ENCODE assay signal across 21 mouse cellular contexts in genomic region chr14:87749762-87750161, GRCm38 (mm10).
DNase-seq lines count a peak whose midpoint lies in the region; ATAC-seq and TF ChIP-seq lines count a peak whose summit lies in the region.
"Had no signal": no experiment of that assay in that cellular context is flagged by ENCODE, and none has a peak within 500 bp of the region (broad histone marks: within the 10 kb centered on the region; RNA-seq: fewer than 3 reads in every experiment).

No protein-coding gene starts in this region.

- peak in 1 of 2 experiments; percentile 47; a peak in 1 of 4 replicates for TF ChIP-seq EP300 in MEL (IDR thresholded peaks at IDR 0.05; ENCODE audit: low read depth in 1 of 2, low read length in 2 of 2)

- DNase-seq in layer of hippocampus, adult 2 months (ENCODE audit: low spot score in 2 of 2): no peak
- DNase-seq in layer of hippocampus, adult 9-11 months: no peak
- peak; percentile 38 for DNase-seq in MEL (ENCODE audit: low read depth, low spot score)
- DNase-seq in urinary bladder, postnatal 36 days (ENCODE audit: low spot score in 2 of 2): no peak
- DNase-seq: cerebellum, adult 18-20 months; cerebellum, postnatal 14 days; gastrocnemius, postnatal 25 days; heart, adult 18-20 months; kidney, adult 8-10 months; kidney, postnatal 14 days had no signal

- H3K36me3 ChIP-seq in forebrain, embryonic 15.5 days: no peaks in the 10 kb centered on the region
- H3K36me3 ChIP-seq in forebrain, embryonic 12.5 days (replicated peaks): no peaks in the 10 kb centered on the region
- peaks cover 0 to 3% of the 10 kb centered on the region in 2 experiments; a peak in 2 of 4 replicates for H3K36me3 ChIP-seq in MEL (ENCODE audit: control insufficient read depth in 1 of 2, insufficient read depth in 2 of 2, low read length in 2 of 2)
- no peaks in the 10 kb centered on the region for H3K36me3 ChIP-seq in forebrain, embryonic 16.5 days (ENCODE audit: control insufficient read depth, insufficient read depth)
- H3K36me3 ChIP-seq: embryonic facial prominence, embryonic 12.5 days; heart, embryonic 13.5 days; hindbrain, embryonic 12.5 days had no signal

- H3K9ac ChIP-seq in forebrain, embryonic 15.5 days (replicated peaks): no peak overlapping the region
- no peak overlapping the region for H3K9ac ChIP-seq in forebrain, embryonic 12.5 days
- no peak overlapping the region for H3K9ac ChIP-seq in MEL (ENCODE audit: control insufficient read depth, low read depth, low read length, poor library complexity, severe bottlenecking)
- no peak overlapping the region for H3K9ac ChIP-seq in forebrain, embryonic 16.5 days (replicated peaks; ENCODE audit: low read depth, low read length)
- H3K9ac ChIP-seq: embryonic facial prominence, embryonic 12.5 days; heart, embryonic 13.5 days; hindbrain, embryonic 12.5 days; liver, embryonic 14.5 days had no signal

- no peaks in the 10 kb centered on the region for H3K27me3 ChIP-seq in forebrain, embryonic 15.5 days
- H3K27me3 ChIP-seq in forebrain, embryonic 12.5 days: no peaks in the 10 kb centered on the region
- H3K27me3 ChIP-seq in MEL (ENCODE audit: control insufficient read depth in 1 of 2, insufficient read depth in 2 of 2, low read length in 2 of 2): no peaks in the 10 kb centered on the region
- H3K27me3 ChIP-seq in forebrain, embryonic 16.5 days (replicated peaks; ENCODE audit: control insufficient read depth, insufficient read depth, low read length): no peaks in the 10 kb centered on the region
- H3K27me3 ChIP-seq: embryonic facial prominence, embryonic 12.5 days; heart, embryonic 13.5 days; hindbrain, embryonic 12.5 days had no signal

- no peaks in the 10 kb centered on the region for H3K79me2 ChIP-seq in MEL (ENCODE audit: control insufficient read depth, insufficient read depth, low read length, poor library complexity)

- 0 out of 2 replicates have a peak, but pooled peaks have one; percentile 32 for ATAC-seq in forebrain, embryonic 15.5 days (replicated peaks)
- no peak for ATAC-seq in forebrain, embryonic 12.5 days (ENCODE audit: low FRiP score)
- 0 out of 2 replicates have a peak, but pooled peaks have one; percentile 24 for ATAC-seq in forebrain, embryonic 16.5 days
- ATAC-seq: inflammation-experienced regulatory T-cells, adult 6 months; Patski had no signal

- TF ChIP-seq CTCF in layer of hippocampus, adult 2 months (conservative IDR thresholded peaks at IDR 0.05): peak; percentile 58
- peak in 1 of 3 experiments; percentile 23; a peak in 1 of 6 replicates for TF ChIP-seq CTCF in MEL (IDR thresholded peaks at IDR 0.05 in 2 of 3, conservative IDR thresholded peaks at IDR 0.05 in 1 of 3; ENCODE audit: control insufficient read depth in 1 of 3, insufficient read depth in 1 of 3, low read depth in 2 of 3, low read length in 3 of 3, poor library complexity in 1 of 3, severe bottlenecking in 1 of 3)

- H3K27ac ChIP-seq in forebrain, embryonic 15.5 days (replicated peaks): no peak overlapping the region
- H3K27ac ChIP-seq in forebrain, embryonic 12.5 days: no peak overlapping the region
- H3K27ac ChIP-seq in layer of hippocampus, adult 2 months: no peak overlapping the region
- H3K27ac ChIP-seq in MEL (ENCODE audit: control insufficient read depth, low read depth, low read length): no peak overlapping the region
- H3K27ac ChIP-seq in forebrain, embryonic 16.5 days (ENCODE audit: low read length): no peak overlapping the region
- H3K27ac ChIP-seq: embryonic facial prominence, embryonic 12.5 days; heart, embryonic 13.5 days; hindbrain, embryonic 12.5 days; liver, embryonic 14.5 days had no signal

- no peak overlapping the region for H3K4me3 ChIP-seq in forebrain, embryonic 15.5 days
- H3K4me3 ChIP-seq in forebrain, embryonic 12.5 days (replicated peaks): no peak overlapping the region
- no peak overlapping the region for H3K4me3 ChIP-seq in layer of hippocampus, adult 2 months
- no peak overlapping the region for H3K4me3 ChIP-seq in MEL (ENCODE audit: control insufficient read depth in 1 of 2, insufficient read depth in 1 of 2, low read depth in 2 of 2, low read length in 2 of 2)
- no peak overlapping the region for H3K4me3 ChIP-seq in forebrain, embryonic 16.5 days (replicated peaks; ENCODE audit: low read length)
- H3K4me3 ChIP-seq: embryonic facial prominence, embryonic 12.5 days; erythroblast, embryonic 14.5 days; heart, embryonic 13.5 days; hindbrain, embryonic 12.5 days had no signal

- TF ChIP-seq POLR2A in MEL (IDR thresholded peaks at IDR 0.05; ENCODE audit: control insufficient read depth in 1 of 2, insufficient read depth in 1 of 2, low read depth in 1 of 2, low read length in 2 of 2, poor library complexity in 1 of 2): no peak

- H3K4me2 ChIP-seq in forebrain, embryonic 15.5 days (replicated peaks): no peak overlapping the region
- no peak overlapping the region for H3K4me2 ChIP-seq in forebrain, embryonic 12.5 days
- H3K4me2 ChIP-seq in forebrain, embryonic 16.5 days (ENCODE audit: low read length): no peak overlapping the region
- H3K4me2 ChIP-seq: embryonic facial prominence, embryonic 12.5 days; heart, embryonic 13.5 days; hindbrain, embryonic 12.5 days; midbrain, embryonic 11.5 days had no signal

- H3K9me3 ChIP-seq in forebrain, embryonic 15.5 days: no peaks in the 10 kb centered on the region
- H3K9me3 ChIP-seq in forebrain, embryonic 12.5 days: no peaks in the 10 kb centered on the region
- no peaks in the 10 kb centered on the region for H3K9me3 ChIP-seq in MEL (replicated peaks; ENCODE audit: insufficient read depth, low read length)
- no peaks in the 10 kb centered on the region for H3K9me3 ChIP-seq in forebrain, embryonic 16.5 days (ENCODE audit: control insufficient read depth, low read length)
- H3K9me3 ChIP-seq: embryonic facial prominence, embryonic 12.5 days; heart, embryonic 13.5 days; hindbrain, embryonic 12.5 days had no signal

- TF ChIP-seq RAD21 in MEL (IDR thresholded peaks at IDR 0.05; ENCODE audit: low read depth, low read length): peak; percentile 16

- H3K4me1 ChIP-seq in forebrain, embryonic 15.5 days: peaks cover 7% of the 10 kb centered on the region; the same call in 1 of the 2 replicates
- 0 out of 2 replicates have a peak, but pooled peaks cover 4% of the 10 kb centered on the region for H3K4me1 ChIP-seq in forebrain, embryonic 12.5 days
- 0 out of 4 replicates have a peak, but pooled peaks cover 0 to 2% of the 10 kb centered on the region in 2 experiments for H3K4me1 ChIP-seq in MEL (ENCODE audit: control insufficient read depth in 1 of 2, insufficient read depth in 2 of 2, low read length in 2 of 2)
- H3K4me1 ChIP-seq in forebrain, embryonic 16.5 days (replicated peaks; ENCODE audit: control insufficient read depth, insufficient read depth, low read length): peaks cover 6% of the 10 kb centered on the region; the same call in 1 of the 2 replicates
- H3K4me1 ChIP-seq: embryonic facial prominence, embryonic 12.5 days; hindbrain, embryonic 12.5 days had no signal

TF ChIP-seq in MEL, 35 proteins besides CTCF, POLR2A, EP300 and RAD21:
- TF ChIP-seq BHLHE40 (IDR thresholded peaks at IDR 0.05; ENCODE audit: borderline replicate concordance, low read depth, low read length): no peak
- peak; percentile 57; the same call in 1 of the 2 replicates for TF ChIP-seq GATA1 (IDR thresholded peaks at IDR 0.05; ENCODE audit: low read depth, low read length)
- TF ChIP-seq SMC3 (IDR thresholded peaks at IDR 0.05; ENCODE audit: low read depth, low read length): peak; percentile 33
- TF ChIP-seq TAL1 (IDR thresholded peaks at IDR 0.05; ENCODE audit: low read length): 0 out of 2 replicates have a peak, but pooled peaks have one; percentile 6
- TF ChIP-seq TCF12 (IDR thresholded peaks at IDR 0.05; ENCODE audit: low read depth, low read length): peak; percentile 54; the same call in 1 of the 2 replicates
